Mouse (Mus musculus) right cerebral cortex, adult 18-20 months (tissue): ENCODE data around the gene Gm12790.
A peak's percentile ranks its signal among the peaks of the same experiment; 100 is the strongest.
"Not testable (repeated sequence)": the region's sequence is repeated elsewhere in the genome, so short reads cannot be mapped to it uniquely, and the experiment has no call there.

ENCODE experiments used
- DNase-seq: peaks from one replicate; pipeline ENCODE4 v3.0.0; 2022; ENCODE audit warnings: mixed read lengths

Gene Gm12790

GRCm38 (mm10) chr4:101980949-101981348 is at the start of gene Gm12790:
Gene Gm12790, minus strand, starts transcription at chr4:101981049.
- not testable (repeated sequence) for DNase-seq

GRCm38 (mm10) chr4:102026619-102027018 is 45.8 kb upstream of the Gm12790 start:
- no peak for DNase-seq

GRCm38 (mm10) chr4:101998267-101998922 is 17.5 kb upstream of the Gm12790 start:
- peak; percentile 79 for DNase-seq

GRCm38 (mm10) chr4:101997426-101997825 is 16.6 kb upstream of the Gm12790 start:
- no peak for DNase-seq

GRCm38 (mm10) chr4:101986326-101986725 is 5.5 kb upstream of the Gm12790 start, which contains the start of gene Gm12789:
Gene Gm12789, plus strand, starts transcription at chr4:101986626.
- DNase-seq, result not testable (repeated sequence)

- DNase-seq, result no peak
Measured at GRCm38 (mm10) chr4:101985678-101986077, 4.8 kb upstream of the Gm12790 start.

- DNase-seq, result not testable (repeated sequence)
Measured at GRCm38 (mm10) chr4:101940107-101940506, 40.7 kb downstream of the Gm12790 start, which contains the start of gene Gm12794. Gene Gm12794, plus strand, starts transcription at chr4:101940407.
